ENCODE assay signal across 12 mouse cellular contexts in the genomic region with DNA sequence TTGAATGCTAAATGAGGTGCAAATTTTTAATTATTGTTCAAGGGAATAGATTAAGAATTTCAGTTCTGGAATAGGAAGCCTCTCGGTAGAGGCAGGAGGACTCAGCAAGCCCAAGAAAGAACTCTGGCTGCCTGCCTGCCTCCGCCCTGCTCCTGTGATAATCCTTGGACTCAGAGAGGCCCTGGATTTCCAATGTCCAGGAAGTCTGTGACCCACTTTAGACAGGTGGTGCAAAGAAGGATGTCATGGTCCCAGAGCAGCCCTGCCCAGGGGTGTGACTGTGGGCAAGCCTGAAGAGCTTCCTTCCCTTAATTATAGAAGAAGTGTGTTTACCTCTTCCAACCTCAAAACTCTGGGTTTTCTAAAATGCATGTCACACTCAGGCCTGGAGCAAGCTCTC.
"Had no signal": no experiment of that assay in that cellular context is flagged by ENCODE, and none has a peak within 500 bp of the region (broad histone marks: within the 10 kb centered on the region; RNA-seq: fewer than 3 reads in every experiment).

No protein-coding gene starts in this region.

- H3K27ac ChIP-seq: limb, embryonic 15.5 days; liver, embryonic 13.5 days; lung, embryonic 15.5 days; midbrain, embryonic 12.5 days; neural tube, embryonic 13.5 days had no signal

- H3K27me3 ChIP-seq: limb, embryonic 15.5 days; liver, embryonic 13.5 days; lung, embryonic 15.5 days; midbrain, embryonic 12.5 days; neural tube, embryonic 13.5 days had no signal

- ATAC-seq: liver, postnatal 0 days; midbrain, embryonic 16.5 days had no signal

- H3K4me3 ChIP-seq: limb, embryonic 15.5 days; liver, embryonic 13.5 days; lung, embryonic 15.5 days; midbrain, embryonic 12.5 days; neural tube, embryonic 13.5 days had no signal

- H3K9ac ChIP-seq: limb, embryonic 15.5 days; liver, embryonic 13.5 days; liver, postnatal 0 days; lung, embryonic 15.5 days; midbrain, embryonic 12.5 days; neural tube, embryonic 13.5 days had no signal

- DNase-seq: kidney, postnatal 25 days; layer of hippocampus, postnatal 36 days; liver, embryonic 13.5 days; liver, postnatal 0 days; lung, postnatal 14 days; right cerebral cortex, postnatal 14 days; thymus, postnatal 14 days had no signal

- H3K36me3 ChIP-seq: limb, embryonic 15.5 days; liver, embryonic 13.5 days; lung, embryonic 15.5 days; midbrain, embryonic 12.5 days; neural tube, embryonic 13.5 days had no signal

- H3K4me1 ChIP-seq: limb, embryonic 15.5 days; liver, embryonic 13.5 days; lung, embryonic 15.5 days; midbrain, embryonic 12.5 days; neural tube, embryonic 13.5 days had no signal

- H3K4me2 ChIP-seq: limb, embryonic 15.5 days; liver, embryonic 13.5 days; lung, embryonic 15.5 days; midbrain, embryonic 12.5 days; neural tube, embryonic 13.5 days had no signal

- H3K9me3 ChIP-seq: limb, embryonic 15.5 days; liver, embryonic 13.5 days; lung, embryonic 15.5 days; neural tube, embryonic 13.5 days had no signal
